Mouse (Mus musculus): ENCODE data around the gene Luzp2. TPM values are rescaled to one million over a fixed set of nuclear protein-coding genes. Genes with fewer than 3 reads are reported as not detected.

Gene Luzp2
- polyA plus RNA-seq (2017; shearing (Covaris generic)) = under 1 TPM in 1 of 2 experiments, not detected in 1; 0.12 TPM

DNA sequence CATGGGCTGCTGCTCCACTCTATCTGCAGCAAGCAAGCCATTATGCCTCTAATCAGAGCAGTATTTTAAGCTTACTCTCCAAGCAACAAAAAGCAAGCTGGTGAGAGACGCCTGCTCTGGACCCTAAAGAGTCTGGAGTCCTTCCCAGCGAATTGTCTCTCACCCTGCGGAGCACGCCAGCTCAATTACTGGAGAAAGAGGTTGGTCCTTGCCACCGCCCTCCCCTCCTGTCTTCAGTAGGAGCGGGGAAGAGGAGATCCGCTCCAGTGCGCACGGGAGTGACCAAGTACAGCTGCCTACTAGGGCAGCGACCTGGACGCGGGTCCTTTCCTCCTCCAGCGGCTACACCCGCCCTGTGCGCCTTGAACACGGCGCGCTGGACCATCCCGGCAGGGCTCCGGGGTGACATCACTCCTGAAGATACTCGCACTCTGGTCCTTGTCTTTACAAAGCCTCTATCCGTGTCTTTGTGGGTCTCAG, at the start of gene Luzp2:
Luzp2 (plus strand) TSS at position 127 of the 480 bp plus-strand sequence.
- ATAC-seq = no peak

DNA sequence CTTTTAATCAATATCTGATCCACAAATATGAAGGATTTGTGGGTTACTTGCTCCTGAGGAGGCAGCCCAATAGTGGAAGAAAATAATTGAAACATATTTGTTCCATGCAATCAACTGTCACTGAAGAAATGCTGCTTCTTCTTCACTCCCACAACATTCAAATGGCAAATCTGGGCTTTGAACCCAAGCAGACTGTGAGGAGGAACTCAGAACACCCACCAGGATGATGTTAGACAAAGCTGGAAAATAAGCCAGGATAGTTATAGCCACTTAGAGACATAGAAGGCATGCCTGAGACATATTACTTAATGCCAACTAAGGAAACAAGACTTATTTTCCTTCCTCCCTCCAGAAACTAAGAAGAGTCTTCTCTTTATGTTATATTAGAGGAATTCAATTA, 47.8 kb upstream of the Luzp2 start:
- no peak for ATAC-seq

DNA sequence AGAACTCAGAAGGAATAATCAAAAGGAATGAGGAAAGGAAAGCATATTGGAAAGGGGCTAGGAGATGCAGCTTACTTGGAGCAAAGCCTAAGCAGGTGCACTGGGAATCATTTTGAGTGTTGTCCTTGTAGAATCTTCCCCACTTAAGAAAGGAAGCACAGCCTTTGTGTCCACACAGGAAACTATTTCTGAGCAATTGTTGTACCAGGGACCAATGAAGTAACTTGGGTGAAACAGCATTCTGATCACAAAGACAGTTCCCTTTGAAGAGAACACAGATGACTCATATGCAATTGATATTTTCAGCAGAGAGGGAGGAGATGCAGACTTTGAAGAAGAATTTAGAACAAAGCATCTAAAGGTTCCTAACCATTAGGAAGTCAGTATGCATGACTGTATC, 16.7 kb upstream of the Luzp2 start:
- ATAC-seq = no peak

DNA sequence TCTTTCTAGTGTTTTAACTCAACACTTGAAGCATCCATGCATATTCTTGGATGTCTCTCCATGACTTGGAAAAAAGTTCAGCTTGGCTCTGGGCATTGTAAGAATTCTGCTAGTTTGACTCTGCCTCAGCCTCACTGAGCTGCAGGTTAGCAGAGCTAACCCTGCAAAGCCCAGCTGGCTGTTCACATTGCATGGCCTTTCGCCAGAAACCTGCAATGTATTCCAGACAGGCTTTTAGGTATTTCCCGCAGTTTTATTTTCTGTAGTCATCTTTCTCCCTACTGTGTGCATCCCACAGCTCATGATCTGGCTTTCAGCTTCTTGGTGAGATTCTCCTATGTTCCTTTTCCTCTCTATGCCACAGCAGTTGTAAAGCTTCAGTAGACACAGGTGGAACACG, 6.5 kb upstream of the Luzp2 start:
- no peak for ATAC-seq

DNA sequence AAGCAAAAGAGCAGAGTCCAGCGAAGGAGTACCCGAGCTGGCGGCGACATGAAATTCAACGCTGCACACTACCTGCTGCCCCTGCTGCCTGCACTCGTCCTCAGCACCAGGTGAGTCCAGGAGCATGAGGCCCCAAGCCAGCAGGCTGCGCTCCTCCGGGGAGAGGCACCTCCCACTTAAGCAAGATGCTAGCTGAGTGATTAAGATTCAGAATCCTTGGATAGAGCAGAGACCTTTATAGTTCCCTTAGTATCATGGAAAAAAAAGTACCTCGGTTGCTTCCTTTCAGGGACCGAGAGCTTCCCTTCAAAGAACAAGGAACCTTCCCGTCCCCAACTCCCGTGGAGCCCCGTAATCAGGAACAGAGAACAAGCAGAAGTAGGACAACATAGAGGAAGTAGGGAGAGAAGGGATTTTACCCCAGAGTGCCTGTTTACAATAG, 634 bp downstream of the Luzp2 start:
- ATAC-seq = no peak

DNA sequence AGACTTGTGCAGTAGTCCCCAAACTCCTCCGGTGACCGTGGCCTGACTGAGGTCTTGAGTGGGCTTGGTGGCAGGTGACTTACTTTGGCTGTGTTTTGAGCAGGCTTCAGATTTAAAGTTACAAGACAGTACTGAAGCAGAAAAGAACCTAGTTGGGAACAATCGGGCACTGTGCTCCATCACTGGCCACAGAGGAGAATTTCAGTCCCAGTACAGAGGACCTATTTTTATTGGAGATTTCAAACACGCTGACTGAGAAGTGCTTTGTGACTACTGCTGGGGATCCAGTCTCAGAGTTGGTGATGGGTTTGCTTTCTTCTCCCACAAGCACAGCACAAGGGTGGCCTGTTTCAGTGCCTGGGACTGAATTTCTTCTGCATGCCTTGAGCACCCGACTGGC, 1.1 kb downstream of the Luzp2 start:
- ATAC-seq = no peak

DNA sequence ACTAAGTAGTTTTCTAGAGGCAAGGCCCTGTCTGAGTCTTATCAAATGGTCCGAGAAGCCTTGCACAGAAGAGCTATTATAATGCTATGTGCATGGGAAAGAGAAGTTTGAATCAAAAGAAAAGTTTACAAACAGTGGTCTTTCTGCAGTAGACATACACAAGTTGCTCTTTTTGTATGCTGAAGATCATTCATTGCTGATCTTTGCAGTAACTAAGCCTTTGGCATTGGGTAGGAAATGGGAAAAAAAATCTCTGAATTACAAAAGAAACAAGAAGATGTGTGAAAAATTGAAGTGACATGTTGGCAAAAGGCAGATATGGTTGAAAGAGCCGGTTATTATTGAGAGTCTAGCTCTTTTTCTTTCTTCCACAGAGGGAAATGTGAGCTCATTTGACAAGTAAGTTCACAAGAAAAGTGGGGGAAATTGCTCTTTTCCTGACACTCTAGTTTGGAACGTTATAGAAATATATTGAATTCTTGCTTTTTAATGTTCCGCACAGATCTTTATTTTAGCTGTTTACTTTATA, 7.6 kb downstream of the Luzp2 start:
- no peak for ATAC-seq

DNA sequence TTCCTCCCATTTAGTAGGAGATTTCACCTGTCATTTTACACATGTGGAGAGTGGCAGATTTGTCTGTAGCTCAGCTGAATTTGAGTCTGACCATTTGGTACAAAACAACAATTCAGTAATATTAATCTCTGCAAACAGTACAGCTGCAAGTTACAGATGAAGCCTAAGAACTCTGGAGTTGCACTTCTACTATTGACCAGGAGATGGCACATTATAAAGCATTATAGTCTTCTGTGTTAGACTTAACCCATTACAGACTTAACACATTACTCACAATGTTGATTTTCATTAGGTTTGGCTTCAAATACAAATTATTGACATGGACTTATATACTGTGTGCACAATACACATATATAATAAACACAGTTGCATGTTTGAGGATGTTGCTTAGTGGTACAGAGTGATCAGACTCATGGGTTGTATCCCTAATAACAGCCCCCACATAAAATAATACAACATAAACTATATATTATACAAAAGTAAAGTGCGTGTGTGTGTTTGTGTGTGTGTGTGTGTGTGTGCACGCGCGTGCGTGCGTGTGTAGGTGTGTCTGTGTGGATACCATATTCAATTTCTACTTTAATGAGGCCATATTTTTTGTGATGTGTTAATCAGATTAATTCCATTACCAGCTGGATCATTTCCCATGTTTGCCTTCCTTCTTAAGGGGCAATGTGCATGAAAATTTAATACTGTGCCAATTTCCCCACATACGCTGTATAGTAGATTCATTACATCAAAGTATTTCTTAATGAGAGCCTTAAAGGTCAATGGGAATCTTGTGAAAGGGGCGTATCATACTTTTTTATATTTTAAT, 10.8 kb downstream of the Luzp2 start:
- no peak for ATAC-seq

DNA sequence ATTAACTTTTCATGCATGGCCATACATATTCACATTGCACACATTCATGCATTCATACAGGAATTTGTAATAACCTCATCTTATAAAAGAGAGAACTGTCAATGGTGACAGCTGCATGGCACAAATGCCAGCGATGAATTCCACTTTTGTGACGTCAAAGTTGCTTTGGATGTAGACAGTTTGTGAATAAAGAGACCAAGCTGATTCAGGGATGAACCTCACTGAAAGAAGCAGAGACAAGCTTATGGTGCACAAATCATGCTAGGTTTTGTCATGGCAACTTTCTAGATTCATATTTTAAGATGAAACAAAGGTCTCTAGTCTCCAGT, 11.4 kb downstream of the Luzp2 start:
- no peak for ATAC-seq

DNA sequence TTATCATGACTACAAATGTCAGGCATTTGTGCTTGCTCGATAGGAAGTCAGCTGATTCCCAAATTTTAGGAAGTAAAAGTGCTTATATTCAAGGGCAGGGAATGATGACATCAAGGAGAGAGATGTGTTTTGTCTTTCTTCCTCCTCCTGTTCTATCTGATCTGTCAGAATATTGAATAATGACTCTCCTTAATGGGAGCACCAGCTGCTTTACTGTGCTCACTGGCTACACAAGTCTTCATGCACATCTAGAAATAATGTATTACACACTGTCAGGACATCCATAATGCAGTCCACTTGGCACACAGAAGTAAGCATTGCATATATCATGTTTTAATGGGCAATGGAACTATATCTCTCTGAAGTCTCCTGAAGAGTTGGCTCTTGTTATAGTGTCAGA, 17.6 kb downstream of the Luzp2 start:
- no peak for ATAC-seq

DNA sequence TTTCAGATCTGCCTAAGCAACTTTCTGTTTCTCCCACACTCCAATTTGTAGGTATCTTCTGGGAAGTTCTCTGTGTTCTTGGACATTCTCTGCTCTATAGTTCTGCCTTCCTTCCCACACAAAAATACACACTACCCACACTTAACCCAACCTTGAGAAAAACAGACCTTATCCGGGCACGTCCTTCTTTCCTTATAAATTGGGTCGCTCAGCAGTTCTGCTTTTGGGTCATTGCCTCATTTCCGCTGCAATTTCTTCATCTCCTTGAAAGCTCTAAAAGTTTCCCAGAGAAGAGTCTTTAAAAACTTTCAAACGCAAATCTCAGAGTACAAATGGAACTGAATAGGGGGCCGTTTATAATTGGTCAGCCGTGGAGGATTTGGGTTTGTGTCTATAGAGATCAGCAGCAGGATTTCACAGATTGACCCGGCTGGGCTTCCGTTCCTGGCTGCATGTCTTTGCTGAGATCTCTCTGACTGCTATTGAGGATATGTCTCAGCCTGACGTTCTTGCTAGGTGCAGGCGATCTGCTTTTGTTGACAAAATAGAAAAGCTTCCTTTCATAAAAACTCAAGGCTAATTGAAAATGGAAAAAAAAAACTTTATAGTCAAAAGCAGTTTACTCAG, 26.0 kb downstream of the Luzp2 start:
- no peak for ATAC-seq

DNA sequence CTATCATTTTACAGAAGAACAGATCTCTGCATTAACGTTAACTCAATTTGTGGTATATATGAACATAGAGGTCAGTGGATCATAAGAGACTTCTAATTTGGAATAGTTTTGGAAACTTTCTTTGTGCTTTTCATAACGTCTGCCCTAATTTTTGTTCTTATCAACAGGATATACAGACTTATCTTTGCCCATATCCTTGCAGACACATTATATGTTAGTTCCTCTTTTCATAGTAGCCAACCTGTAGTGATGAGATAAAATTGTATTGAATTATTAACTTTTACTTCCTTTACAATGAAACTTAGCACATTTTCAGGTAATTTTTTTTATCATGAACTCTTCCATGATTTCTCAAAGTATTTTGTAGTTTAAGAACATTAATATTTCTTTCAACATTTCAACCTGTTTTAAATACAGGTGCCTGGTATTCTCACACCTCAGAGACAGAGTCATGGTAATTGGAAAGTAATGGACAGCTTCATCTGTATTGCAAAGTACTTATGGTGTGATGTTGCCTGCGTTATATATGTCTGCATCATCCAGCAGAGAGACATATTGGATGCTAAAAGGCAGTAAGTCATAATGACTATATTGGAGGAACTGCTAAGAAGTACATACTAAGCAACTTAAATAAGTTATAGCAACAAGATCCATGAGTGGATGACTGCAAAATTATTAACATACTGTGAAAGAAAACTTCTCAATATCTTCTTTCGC, 43.8 kb downstream of the Luzp2 start:
- no peak for ATAC-seq

DNA sequence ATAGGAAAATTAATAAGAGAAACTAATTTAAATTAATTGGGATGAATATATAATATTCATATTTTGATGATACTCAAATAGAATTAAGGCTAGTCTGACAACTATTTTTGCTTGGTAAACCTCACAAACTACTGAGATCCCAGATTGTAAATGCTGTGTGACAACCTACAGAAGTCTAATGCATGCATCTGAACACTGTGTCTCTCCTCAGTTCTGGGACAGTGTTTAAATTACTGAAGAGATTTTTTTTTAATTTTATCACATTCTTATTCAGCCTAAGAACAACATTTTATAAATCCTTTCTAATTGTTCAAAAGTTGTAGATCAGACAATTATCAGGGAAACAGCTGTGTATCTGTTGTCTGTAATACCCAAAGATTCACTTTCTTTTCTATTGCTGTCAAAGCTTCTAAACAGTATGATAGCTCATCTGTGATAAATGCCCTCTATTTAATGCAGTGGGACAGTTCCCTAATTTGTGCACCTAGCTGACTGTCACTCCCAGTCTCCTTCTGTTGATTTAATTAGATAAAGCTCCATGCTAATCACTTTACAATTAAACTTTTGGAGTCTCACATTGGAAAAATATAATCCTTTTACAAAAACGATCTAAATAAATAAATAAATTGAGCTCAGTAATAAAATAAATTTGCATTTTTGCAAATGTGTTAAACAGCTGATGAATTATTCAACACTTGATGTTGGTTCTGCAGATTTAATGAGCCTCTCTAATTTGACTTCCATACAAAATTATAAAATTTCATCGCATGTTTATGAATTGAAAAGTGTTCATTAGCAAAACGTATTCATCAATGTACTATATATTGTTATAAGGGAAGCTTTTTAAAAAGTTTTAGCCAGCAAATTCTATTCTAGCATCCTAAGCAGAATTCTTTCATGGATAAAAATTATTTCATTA, 58.7 kb downstream of the Luzp2 start:
- no peak for ATAC-seq

DNA sequence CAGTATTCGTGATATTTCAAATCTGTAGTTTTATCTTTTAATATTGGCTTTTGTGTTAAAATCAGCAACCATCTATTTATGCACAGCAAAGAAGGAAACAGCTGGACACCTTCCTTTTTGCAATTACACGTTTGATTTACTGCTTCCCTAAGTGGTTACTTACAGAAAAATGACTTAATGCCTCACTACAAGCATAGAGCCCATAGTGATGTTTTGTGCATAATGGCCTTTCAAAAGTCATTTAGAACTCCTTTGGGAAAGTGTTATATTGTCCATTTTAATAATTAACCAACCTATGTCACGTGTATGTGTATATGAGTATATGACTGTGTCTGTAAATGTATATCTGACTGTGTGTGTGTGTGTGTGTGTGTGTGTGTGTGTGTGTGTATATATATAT, 63.3 kb downstream of the Luzp2 start:
- ATAC-seq = no peak

DNA sequence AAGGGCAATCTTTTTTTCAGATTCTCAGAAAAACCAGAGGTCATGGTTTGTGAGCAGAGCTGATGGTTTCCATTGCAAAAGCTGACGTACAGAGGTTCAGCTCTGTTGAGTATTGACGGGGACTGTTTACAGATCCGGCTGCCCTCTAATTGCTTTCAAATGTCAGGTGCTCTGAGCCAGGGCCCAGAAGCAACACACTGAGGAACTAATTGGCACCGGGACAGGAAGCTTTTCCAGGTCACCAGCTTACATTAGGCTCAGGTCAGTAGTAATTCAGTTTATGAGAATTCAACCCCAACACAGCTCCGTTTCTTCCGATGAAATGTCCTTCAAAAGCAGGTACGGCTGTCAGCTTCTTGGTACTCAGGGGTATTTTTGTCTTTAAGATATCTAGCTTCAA, 74.7 kb downstream of the Luzp2 start:
- no peak for ATAC-seq

DNA sequence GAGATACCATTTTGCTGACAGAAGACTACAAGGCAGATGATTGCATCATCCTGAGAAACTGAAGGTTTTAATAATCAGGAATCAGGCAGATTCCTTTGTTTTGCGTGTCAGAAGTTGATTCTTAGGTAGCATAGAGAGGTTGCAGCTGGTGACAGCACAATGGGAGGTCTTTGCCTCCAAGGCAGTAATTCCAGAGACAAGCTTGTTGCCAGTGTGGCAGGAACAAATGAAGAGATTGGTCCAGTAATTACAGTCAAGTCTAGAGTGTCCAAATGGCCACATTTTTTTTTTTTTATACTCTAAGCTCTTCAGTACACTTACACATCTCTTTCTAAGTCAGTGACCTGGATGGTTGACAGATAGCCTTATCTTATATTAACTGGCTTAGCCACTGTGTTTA, 78.7 kb downstream of the Luzp2 start:
- no peak for ATAC-seq

DNA sequence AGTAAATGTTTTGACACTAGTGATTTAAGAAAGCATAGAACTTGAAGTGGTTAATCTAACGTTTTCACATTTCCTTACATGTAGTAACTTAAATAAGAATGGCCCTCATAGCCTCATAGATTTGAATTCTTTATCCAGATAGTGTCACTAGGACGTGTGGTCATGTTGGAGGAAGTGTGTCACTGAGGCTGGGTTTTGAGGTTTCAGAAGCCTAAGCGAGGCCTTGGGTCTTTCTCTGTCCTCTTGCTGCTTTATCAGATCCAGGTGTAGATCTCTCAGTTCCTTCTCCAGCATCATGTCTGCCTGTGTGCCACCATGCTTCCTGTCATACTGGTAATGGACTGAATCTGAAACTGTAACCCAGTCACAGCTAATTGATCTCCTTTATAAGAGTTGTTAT, 86.7 kb downstream of the Luzp2 start:
- ATAC-seq = no peak

DNA sequence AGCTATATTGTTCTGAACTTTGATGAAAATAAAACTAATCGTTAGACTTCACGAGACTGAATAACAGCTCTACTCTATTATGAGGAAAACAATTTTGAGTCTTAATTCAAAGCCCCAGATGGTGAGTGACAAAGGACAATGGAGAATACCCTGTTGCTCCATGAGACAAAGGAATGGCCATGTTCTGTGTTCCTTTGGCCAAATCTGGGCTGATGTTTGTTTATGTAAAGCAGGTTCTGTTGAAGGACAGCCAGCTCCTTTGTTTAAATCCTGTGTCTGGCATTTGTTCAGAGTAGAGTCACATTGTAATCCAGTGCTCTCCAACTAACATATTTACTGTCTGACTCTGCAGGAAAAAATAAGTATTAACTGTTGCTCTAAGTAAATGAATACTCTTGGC, 121.5 kb downstream of the Luzp2 start:
- ATAC-seq = no peak

DNA sequence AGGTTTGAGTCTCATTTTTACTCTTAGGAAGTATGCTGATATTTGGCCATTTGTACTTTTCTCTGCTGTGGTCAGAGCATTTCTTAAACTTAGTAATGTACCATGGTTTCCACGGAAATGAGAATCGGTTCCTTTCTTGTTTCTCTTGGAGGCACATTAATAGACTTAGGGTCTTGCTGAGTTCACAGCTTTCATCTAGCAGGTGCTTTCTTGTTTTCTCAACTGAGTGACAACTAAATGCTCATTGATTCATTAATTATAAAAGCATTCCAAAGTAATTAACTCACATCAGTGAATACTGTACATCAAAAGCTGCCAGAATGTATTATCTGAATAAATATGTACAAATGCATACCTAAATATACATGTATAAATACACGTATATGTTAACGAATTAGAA, 127.4 kb downstream of the Luzp2 start:
- ATAC-seq = no peak

DNA sequence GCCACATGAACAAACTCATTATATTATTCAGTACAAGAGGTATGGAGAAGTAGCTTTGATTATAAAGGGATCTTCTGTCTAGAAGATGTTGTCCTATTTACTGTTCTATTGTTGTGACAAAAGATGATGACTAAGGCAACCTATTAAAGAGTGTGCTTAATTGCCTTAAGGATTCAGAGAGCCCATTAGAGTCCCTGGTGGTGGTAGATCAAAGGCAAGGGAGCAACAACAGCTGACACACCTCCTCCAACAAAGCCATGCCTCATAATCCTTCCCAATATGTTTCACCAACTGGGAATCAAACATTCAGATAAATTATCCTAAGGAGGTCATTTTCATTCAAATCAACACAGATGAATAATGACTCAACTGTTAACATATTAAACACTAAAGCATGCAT, 142.1 kb downstream of the Luzp2 start:
- no peak for ATAC-seq

DNA sequence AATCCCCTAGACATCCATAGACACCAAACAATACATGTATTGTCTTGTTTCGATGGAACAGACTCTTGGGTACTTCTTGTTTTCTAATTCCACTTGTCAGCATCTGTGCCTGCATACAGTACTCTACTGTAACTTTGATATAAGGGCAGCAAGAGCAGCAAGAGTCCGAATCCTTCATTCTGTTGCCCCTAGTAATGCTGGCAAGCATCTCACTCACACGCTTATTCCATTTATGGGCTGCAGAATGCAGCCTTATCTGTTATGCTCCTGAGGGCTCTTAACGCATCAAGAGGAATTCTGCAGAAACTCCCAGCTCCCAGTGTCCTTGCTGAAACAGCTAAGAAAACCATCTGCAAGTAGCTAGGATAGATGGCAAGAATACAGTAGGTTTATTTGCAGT, 145.3 kb downstream of the Luzp2 start:
- no peak for ATAC-seq

DNA sequence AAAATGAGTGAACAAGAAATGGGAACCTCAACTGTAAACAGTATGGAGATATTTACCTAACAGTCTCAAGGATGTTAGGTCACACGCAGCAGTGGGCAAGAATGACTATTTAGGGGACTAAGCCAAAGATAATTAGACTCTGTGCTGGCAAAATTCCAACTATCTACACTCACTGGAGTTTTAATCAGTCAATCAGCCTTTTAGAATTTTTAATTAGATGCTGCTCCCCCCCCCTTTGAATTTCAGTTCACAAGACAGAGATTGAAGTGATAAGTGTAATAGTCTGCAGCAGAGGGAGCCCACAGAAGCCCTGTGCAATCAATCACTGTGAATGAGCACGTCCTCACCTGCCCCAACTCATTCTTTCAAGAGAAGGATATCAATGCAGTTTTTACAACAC, 165.1 kb downstream of the Luzp2 start:
- no peak for ATAC-seq
